In genomic region chr9:107716951-107717350, GRCm38 (mm10) we compare ENCODE assay signal across 12 mouse cellular contexts. TPM values are rescaled to one million over a fixed set of nuclear protein-coding genes. Genes with fewer than 3 reads are reported as not detected.
A peak's percentile ranks its signal among the peaks of the same experiment; 100 is the strongest.
DNase-seq lines count a peak whose midpoint lies in the region; ATAC-seq and TF ChIP-seq lines count a peak whose summit lies in the region.
"Had no signal": no experiment of that assay in that cellular context is flagged by ENCODE, and none has a peak within 500 bp of the region (broad histone marks: within the 10 kb centered on the region; RNA-seq: fewer than 3 reads in every experiment).

No protein-coding gene starts in this region.

- ATAC-seq in kidney, embryonic 14.5 days (ENCODE audit: low FRiP score, low TSS enrichment) = no peak
- no peak for ATAC-seq in neural tube, embryonic 15.5 days (ENCODE audit: low FRiP score)

- intact Hi-C loops in left cerebral cortex, adult 2 months (cut with DNase I) = no loop called here

- WGBS in cerebellum, adult 2 months = 53% methylated on average over 6 of the region's 6 CpGs
- WGBS in kidney, embryonic 14.5 days = 28% methylated on average over 6 of the region's 6 CpGs
- WGBS in neural tube, embryonic 15.5 days = 53% methylated on average over 6 of the region's 6 CpGs

- no peak for TF ChIP-seq POLR2A in cerebellum, adult 2 months (IDR thresholded peaks at IDR 0.05; ENCODE audit: borderline replicate concordance, insufficient read depth, low read length)

- TF ChIP-seq CTCF in cerebellum, adult 2 months (IDR thresholded peaks at IDR 0.05; ENCODE audit: borderline replicate concordance, insufficient read depth, low read depth, low read length) = no peak
- no peak for TF ChIP-seq CTCF in left cerebral cortex, adult 2 months (IDR thresholded peaks at IDR 0.05)

- no peaks in the 10 kb centered on the region for H3K36me3 ChIP-seq in kidney, embryonic 14.5 days (ENCODE audit: control insufficient read depth, insufficient read depth, low read length)
- no peaks in the 10 kb centered on the region for H3K36me3 ChIP-seq in neural tube, embryonic 15.5 days
- H3K36me3 ChIP-seq: neural tube, embryonic 13.5 days had no signal

- no peak overlapping the region for H3K4me3 ChIP-seq in cerebellum, adult 2 months (replicated peaks; ENCODE audit: insufficient read depth, low read depth, low read length)
- no peak overlapping the region for H3K4me3 ChIP-seq in kidney, embryonic 14.5 days (ENCODE audit: low read length)
- H3K4me3 ChIP-seq in neural tube, embryonic 15.5 days (replicated peaks) = no peak overlapping the region
- no peak overlapping the region for H3K4me3 ChIP-seq in left cerebral cortex, adult 2 months
- H3K4me3 ChIP-seq: neural tube, embryonic 13.5 days had no signal

- no peaks in the 10 kb centered on the region for H3K27me3 ChIP-seq in cerebellum, adult 2 months (ENCODE audit: control insufficient read depth, insufficient read depth, low read length)
- H3K27me3 ChIP-seq in kidney, embryonic 14.5 days (ENCODE audit: control insufficient read depth, insufficient read depth, low read length) = no peaks in the 10 kb centered on the region
- no peaks in the 10 kb centered on the region for H3K27me3 ChIP-seq in neural tube, embryonic 15.5 days (replicated peaks)
- H3K27me3 ChIP-seq: neural tube, embryonic 13.5 days had no signal

- DNase-seq in cerebellum, adult 11-12 months = peak; percentile 35
- no peak for DNase-seq in cerebellum, adult 2 months
- no peak for DNase-seq in kidney, adult 9 months
- peak; percentile 55 for DNase-seq in neural tube, embryonic 10.5 days (ENCODE audit: extremely low spot score, low spot score)
- no peak for DNase-seq in thymus, adult 18-20 months
- no peak for DNase-seq in left cerebral cortex, adult 2 months (ENCODE audit: extremely low spot score in 1 of 2, low spot score in 2 of 2)
- DNase-seq: heart, postnatal 14 days; spleen, adult 18-20 months had no signal

- no peaks in the 10 kb centered on the region for H3K9me3 ChIP-seq in kidney, embryonic 14.5 days (ENCODE audit: control insufficient read depth, low read length)
- no peaks in the 10 kb centered on the region for H3K9me3 ChIP-seq in neural tube, embryonic 15.5 days (replicated peaks)
- H3K9me3 ChIP-seq: neural tube, embryonic 13.5 days had no signal

- no peak overlapping the region for H3K4me2 ChIP-seq in kidney, embryonic 14.5 days (replicated peaks; ENCODE audit: low read depth, low read length)
- no peak overlapping the region for H3K4me2 ChIP-seq in neural tube, embryonic 15.5 days
- H3K4me2 ChIP-seq: neural tube, embryonic 13.5 days had no signal

- H3K4me1 ChIP-seq in cerebellum, adult 2 months (ENCODE audit: control insufficient read depth, insufficient read depth, low read length) = peaks cover 32% of the 10 kb centered on the region
- H3K4me1 ChIP-seq in kidney, embryonic 14.5 days (ENCODE audit: control insufficient read depth, insufficient read depth, low read length) = peaks cover 42% of the 10 kb centered on the region
- peaks cover 18% of the 10 kb centered on the region for H3K4me1 ChIP-seq in neural tube, embryonic 15.5 days

- H3K27ac ChIP-seq in cerebellum, adult 2 months (ENCODE audit: insufficient read depth, low read length) = no peak overlapping the region
- peak overlapping the region; percentile 25; the same call in 1 of the 2 replicates for H3K27ac ChIP-seq in kidney, embryonic 14.5 days (ENCODE audit: low read depth, low read length)
- no peak overlapping the region for H3K27ac ChIP-seq in neural tube, embryonic 15.5 days (replicated peaks)
- H3K27ac ChIP-seq in left cerebral cortex, adult 2 months = no peak overlapping the region
- H3K27ac ChIP-seq: neural tube, embryonic 13.5 days had no signal

- peak overlapping the region; percentile 7; the same call in 1 of the 2 replicates for H3K9ac ChIP-seq in kidney, embryonic 14.5 days (ENCODE audit: low read depth, low read length)
- H3K9ac ChIP-seq in neural tube, embryonic 15.5 days (replicated peaks) = no peak overlapping the region
- H3K9ac ChIP-seq: neural tube, embryonic 13.5 days had no signal

RNA-seq across cellular contexts. Expression of gene Sema3f, which starts 6.7 kb away (rescaled TPM):
- 30.4 and 31.8 TPM in 2 replicates for polyA plus RNA-seq in cerebellum, adult 2 months (2012; rRNA removed)
- polyA plus RNA-seq in kidney, embryonic 14.5 days (2014; fragmentation: Nextera tagmentation; extraction: Ambion mirVana) = 32.4 and 38.4 TPM in 2 replicates
- polyA plus RNA-seq in neural tube, embryonic 15.5 days (2015; fragmentation: Nextera tagmentation; extraction: Ambion mirVana) = 10.2 and 12.5 TPM in 2 replicates
- 10 to 100 TPM; 17.3 to 17.7 TPM for total RNA-seq in left cerebral cortex, adult 2 months (2021)

RNA-seq across cellular contexts. Expression of gene Gnat1, which starts 37.4 kb away (rescaled TPM):
- polyA plus RNA-seq in cerebellum, adult 2 months (2012; rRNA removed) = 0.15 and 0.36 TPM in 2 replicates
- polyA plus RNA-seq in kidney, embryonic 14.5 days (2014; fragmentation: Nextera tagmentation; extraction: Ambion mirVana) = 4.7 and 5.3 TPM in 2 replicates
- polyA plus RNA-seq in neural tube, embryonic 15.5 days (2015; fragmentation: Nextera tagmentation; extraction: Ambion mirVana) = 2.5 and 2.9 TPM in 2 replicates
- total RNA-seq in left cerebral cortex, adult 2 months (2021) = under 1 TPM in 1 of 2 experiments, not detected in 1; 0.18 TPM
- total RNA-seq: heart, postnatal 14 days; layer of hippocampus, postnatal 25 days had no signal

RNA-seq across cellular contexts. Expression of gene Slc38a3, which starts 47.6 kb away (rescaled TPM):
- polyA plus RNA-seq in cerebellum, adult 2 months (2012; rRNA removed) = 145 and 152 TPM in 2 replicates
- 4.8 and 6.5 TPM in 2 replicates for polyA plus RNA-seq in kidney, embryonic 14.5 days (2014; fragmentation: Nextera tagmentation; extraction: Ambion mirVana)
- polyA plus RNA-seq in neural tube, embryonic 15.5 days (2015; fragmentation: Nextera tagmentation; extraction: Ambion mirVana) = 35.1 and 35.4 TPM in 2 replicates
- total RNA-seq in left cerebral cortex, adult 2 months (2021) = 10 to 100 TPM; 74.7 to 76.2 TPM

RNA-seq across cellular contexts. Expression of gene Rbm5, which starts 53.8 kb away (rescaled TPM):
- 126 and 129 TPM in 2 replicates for polyA plus RNA-seq in cerebellum, adult 2 months (2012; rRNA removed)
- 128 and 193 TPM in 2 replicates for polyA plus RNA-seq in kidney, embryonic 14.5 days (2014; fragmentation: Nextera tagmentation; extraction: Ambion mirVana)
- polyA plus RNA-seq in neural tube, embryonic 15.5 days (2015; fragmentation: Nextera tagmentation; extraction: Ambion mirVana) = 229 and 230 TPM in 2 replicates
- 100 to 1,000 TPM; 146 to 147 TPM for total RNA-seq in left cerebral cortex, adult 2 months (2021)

Comparison
In these comparisons a context has a peak if more than half of its experiments do, and no peak if none do; other contexts are left out.
1. DNase-seq: peak in cerebellum, adult 11-12 months (single experiment) and neural tube, embryonic 10.5 days (single experiment); none in cerebellum, adult 2 months (0 of 2), kidney, adult 9 months (single experiment), thymus, adult 18-20 months (0 of 2) and left cerebral cortex, adult 2 months (0 of 2).